Mouse (Mus musculus) erythroblast, adult 5-6 weeks (primary cell): ENCODE results near the gene Lrrc45. TPM values are rescaled to one million over a fixed set of nuclear protein-coding genes. Genes with fewer than 3 reads are reported as not detected.
"Not testable (repeated sequence)": the region's sequence is repeated elsewhere in the genome, so short reads cannot be mapped to it uniquely, and the experiment has no call there.

Experiments
- ATAC-seq: replicated peaks from 2 replicates; pipeline ENCODE4 v1.8.0; 2016; ENCODE audit warnings: moderate number of reproducible peaks, mild to moderate bottlenecking, moderate TSS enrichment, inconsistent platforms; ENCODE audit not compliant: poor library complexity, low FRiP score, severe bottlenecking
- total RNA-seq, 2 experiments: library from RNA; stranded (forward) in 1 of 2; stranded (reverse) in 1 of 2; fragments of 150-400 nt in 1 of 2; fragments of 200-764, 138-1000 nt in 1 of 2; gene quantifications; 2 replicates each; pipeline versions ENCODE4 v1.2.3 to v1.2.4; 2015 to 2017; ENCODE audit warnings: low replicate concordance in 2 of 2

Gene Lrrc45
- total RNA-seq (2015; ENCODE audit: low replicate concordance) (1.5 and 2.3 TPM in 2 replicates), total RNA-seq (2017; ENCODE audit: low replicate concordance) (3.7 and 7.0 TPM in 2 replicates)

DNA sequence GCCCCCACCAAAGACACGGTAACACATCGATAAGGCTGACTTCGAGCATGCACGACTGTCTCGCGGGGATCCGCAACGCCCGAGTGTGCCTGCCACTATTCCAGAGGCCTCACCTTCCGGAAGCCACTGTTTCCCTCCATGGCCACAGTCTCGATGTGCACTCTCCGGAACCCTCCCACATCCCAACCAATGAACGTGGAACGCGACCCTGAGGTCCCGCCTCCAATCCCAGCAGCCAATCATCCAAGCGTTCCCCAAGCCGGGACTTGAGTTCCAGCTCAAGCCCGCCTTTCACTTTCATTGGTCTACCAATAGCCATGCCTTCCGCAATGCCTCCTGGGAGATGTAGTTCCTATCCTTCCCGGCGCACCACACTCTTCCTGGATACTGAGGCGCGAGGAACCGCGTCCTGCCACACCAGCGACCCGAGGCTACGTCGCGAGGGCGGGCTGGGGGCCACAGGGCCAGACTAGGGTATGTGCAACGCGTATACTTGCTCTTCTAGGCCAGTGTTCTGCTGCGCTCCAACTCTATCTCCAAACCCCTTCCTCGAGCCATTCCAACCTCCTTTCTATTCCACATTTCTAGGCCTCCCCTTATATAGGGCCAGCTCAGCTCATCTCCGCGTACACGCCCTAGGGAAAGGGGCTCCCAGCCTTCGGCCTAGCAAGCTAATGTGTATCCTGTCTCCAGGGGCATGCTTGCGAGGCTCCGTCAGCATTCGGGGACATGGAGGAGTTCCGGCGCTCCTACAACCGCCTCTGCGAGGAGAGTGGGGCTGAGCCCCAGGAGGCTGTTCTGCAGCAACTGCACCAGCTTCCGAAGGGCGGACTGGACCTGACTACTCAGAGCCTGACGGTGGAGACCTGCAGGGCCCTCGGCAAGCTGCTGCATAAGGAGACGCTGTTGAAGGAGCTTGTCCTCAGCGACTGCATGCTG is at the start of gene Lrrc45, which contains the start of gene Cenpx:
Gene Lrrc45 (plus strand): TSS at position 346 of the 939 bp plus-strand sequence.
Gene Cenpx (minus strand): TSS at position 159 of the 939 bp plus-strand sequence.
- ATAC-seq = peak; percentile 90

GRCm38 (mm10) chr11:120665406-120665805 is 48.3 kb upstream of the Lrrc45 start:
- no peak for ATAC-seq

GRCm38 (mm10) chr11:120666617-120667016 is 47.1 kb upstream of the Lrrc45 start:
- ATAC-seq = no peak

GRCm38 (mm10) chr11:120672687-120673593 is 40.8 kb upstream of the Lrrc45 start, which contains the start of gene Aspscr1:
Gene Aspscr1, plus strand, starts transcription at chr11:120672973.
- peak; percentile 93 for ATAC-seq

GRCm38 (mm10) chr11:120673594-120674122 is 40.1 kb upstream of the Lrrc45 start:
- ATAC-seq = no peak; the same call in none of the 2 replicates

DNA sequence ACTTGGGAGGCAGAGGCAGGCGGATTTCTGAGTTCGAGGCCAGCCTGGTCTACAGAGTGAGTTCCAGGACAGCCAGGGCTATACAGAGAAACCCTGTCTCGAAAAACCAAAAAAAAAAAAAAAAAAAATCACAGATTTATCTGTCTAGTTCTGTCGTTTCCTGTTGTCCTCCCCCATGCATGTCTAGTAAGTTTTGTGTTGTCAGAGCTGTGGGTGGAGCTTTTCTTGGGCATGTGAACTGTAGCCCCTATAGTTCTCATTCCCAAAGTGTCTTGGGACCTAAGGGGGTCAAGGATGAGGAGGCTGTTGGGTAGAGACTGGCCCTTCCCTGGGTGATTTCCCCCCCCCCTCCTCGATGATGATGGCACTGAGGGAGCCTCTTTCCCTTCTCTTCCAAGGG is 37.9 kb upstream of the Lrrc45 start:
- not testable (repeated sequence) for ATAC-seq

- ATAC-seq = no peak
Measured at GRCm38 (mm10) chr11:120676951-120677350, 36.8 kb upstream of the Lrrc45 start.

- ATAC-seq = peak; percentile 69
Measured at GRCm38 (mm10) chr11:120679909-120680308, 33.8 kb upstream of the Lrrc45 start.

GRCm38 (mm10) chr11:120682683-120683082 is 31.0 kb upstream of the Lrrc45 start:
- no peak for ATAC-seq

DNA sequence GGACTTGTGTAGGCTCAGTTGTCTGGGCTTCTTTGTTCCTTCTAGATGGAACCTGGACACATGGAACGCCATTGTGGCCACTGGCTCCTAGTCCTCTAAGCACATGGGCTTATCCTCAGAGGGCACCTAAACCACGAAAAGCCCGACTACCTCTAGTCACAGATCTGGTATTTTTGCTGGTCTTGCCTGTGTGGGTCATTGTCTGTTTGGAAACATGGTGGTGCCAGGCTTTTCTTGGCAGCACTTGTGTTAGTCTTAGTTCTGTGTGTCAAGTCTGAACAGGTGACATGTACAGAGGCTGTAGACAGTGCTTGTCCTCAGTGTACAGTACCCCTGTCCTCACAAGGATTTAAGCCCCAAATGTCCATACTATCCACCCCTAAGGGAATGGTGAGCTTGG is 30.2 kb upstream of the Lrrc45 start:
- ATAC-seq = no peak

GRCm38 (mm10) chr11:120684086-120684485 is 29.6 kb upstream of the Lrrc45 start:
- no peak for ATAC-seq

- no peak for ATAC-seq
Measured at GRCm38 (mm10) chr11:120684660-120685059, 29.1 kb upstream of the Lrrc45 start.

DNA sequence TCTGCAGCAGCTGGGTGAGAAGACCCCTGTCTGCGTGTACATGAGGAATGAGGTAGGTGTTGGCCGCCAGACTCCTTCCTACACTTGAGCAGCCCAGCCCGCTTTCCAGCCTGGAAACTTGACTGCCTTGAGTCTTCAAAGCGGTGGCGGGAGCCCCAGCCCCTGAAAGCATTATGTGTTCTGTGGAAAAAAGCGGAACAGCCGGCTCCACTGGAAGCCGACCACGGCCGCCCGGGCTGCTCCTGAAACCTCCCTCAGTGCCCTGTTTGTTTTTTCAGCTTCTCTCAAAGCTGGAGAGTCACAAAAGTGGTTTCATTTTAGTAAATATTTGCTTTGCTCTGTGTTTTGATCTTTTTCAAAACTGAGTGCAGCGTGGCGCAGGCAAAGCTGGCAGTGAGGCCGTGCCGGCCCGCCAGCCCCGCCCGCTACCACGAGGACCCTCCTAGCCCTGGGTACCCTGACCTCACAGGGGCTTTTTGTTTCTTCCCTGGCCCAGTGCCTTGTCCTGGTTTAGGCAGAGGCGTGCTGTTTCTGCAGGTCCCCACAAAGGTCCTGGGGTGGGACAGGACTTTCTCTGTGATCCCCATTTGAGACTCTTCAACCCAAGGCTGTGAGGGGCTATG is 27.0 kb upstream of the Lrrc45 start:
- ATAC-seq = no peak

GRCm38 (mm10) chr11:120689365-120689764 is 24.4 kb upstream of the Lrrc45 start:
- no peak for ATAC-seq

- ATAC-seq = no peak
Measured at GRCm38 (mm10) chr11:120692471-120693011, 21.2 kb upstream of the Lrrc45 start.

- ATAC-seq = no peak
Measured at GRCm38 (mm10) chr11:120693461-120693860, 20.3 kb upstream of the Lrrc45 start.

GRCm38 (mm10) chr11:120695184-120695583 is 18.5 kb upstream of the Lrrc45 start:
- ATAC-seq = no peak

DNA sequence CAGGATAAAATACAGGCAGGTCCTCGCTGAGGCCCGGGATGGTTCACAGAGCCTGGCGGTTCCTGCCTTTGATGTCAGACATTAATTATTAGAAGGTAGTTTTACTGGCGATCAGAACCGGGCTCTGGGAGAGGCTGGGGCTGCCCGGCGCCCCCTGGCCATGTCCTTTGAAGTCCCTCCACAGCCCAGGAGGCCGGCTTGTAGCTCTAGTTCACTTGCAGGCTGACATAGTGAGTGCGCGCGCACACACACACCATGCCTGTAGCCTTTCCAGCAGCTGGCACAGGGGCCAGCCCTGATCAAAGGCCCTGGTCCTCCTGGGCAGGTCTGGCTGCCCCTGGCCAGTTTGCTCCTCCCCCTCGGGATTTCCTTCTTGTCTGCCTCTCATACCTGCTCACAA is 18.1 kb upstream of the Lrrc45 start:
- no peak for ATAC-seq

DNA sequence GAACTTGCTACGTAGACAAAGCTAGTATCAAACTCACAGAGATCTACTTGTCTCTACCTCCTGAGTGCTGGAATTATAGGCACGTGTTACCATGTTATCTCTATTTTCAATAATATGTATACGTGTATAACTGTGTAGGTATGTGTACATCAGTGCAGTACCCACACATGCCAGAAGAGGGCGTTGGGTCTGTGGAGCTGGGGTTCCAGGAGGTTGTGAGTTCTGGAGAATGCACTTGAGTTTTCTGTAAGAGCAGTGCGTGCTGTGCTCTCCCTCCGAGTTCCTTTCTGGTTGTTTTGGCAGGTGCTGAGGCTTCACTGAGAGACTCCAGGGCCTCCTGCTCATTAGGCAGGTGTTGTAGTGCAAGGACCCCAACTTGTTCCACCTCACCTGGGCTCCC is 17.2 kb upstream of the Lrrc45 start:
- ATAC-seq = no peak
